Mouse (Mus musculus) splenic B cell, adult 2 months (primary cell): ENCODE data around the gene Pxdn.

Experiments used
- DNase-seq: peaks from one replicate; pipeline ENCODE4 v3.0.0-alpha.2; 2011; ENCODE audit warnings: low read depth, low spot score
- H3K27me3 ChIP-seq: 2 replicates; pipeline ENCODE4 v1.6.1; 2012; ENCODE audit warnings: mild to moderate bottlenecking, low read length, moderate library complexity, mixed read lengths; ENCODE audit not compliant: control insufficient read depth, poor library complexity, insufficient read depth, severe bottlenecking
- H3K36me3 ChIP-seq: 2 replicates; pipeline ENCODE4 v1.6.1; 2012; ENCODE audit warnings: mild to moderate bottlenecking, low read length, moderate library complexity, mixed read lengths; ENCODE audit not compliant: control insufficient read depth, poor library complexity, insufficient read depth, severe bottlenecking

The Pxdn gene

GRCm38 (mm10) chr12:30061503-30062117, 124.2 kb downstream of the Pxdn start:
- Histone ChIP-seq H3K27me3 (no peaks in the 10 kb centered on the region), H3K36me3 (no peaks in the 10 kb centered on the region)
- no peak for DNase-seq

GRCm38 (mm10) chr12:30062118-30062505, 124.7 kb downstream of the Pxdn start:
- H3K27me3 ChIP-seq = no peaks in the 10 kb centered on the region
- DNase-seq = no peak
- no peaks in the 10 kb centered on the region for H3K36me3 ChIP-seq
